Mouse (Mus musculus) testis, adult 2 months (tissue): ENCODE measurements around the gene Sez6l. TPM values are rescaled to one million over a fixed set of nuclear protein-coding genes. Genes with fewer than 3 reads are reported as not detected.

Experiments used
- H3K27ac ChIP-seq: fragments of 200-500 bp; 2 replicates; pipeline ENCODE4 v1.5.1; 2012; ENCODE audit warnings: low read depth, low read length; ENCODE audit not compliant: control insufficient read depth, insufficient read depth
- H3K27me3 ChIP-seq: fragments of 200-500 bp; 2 replicates; pipeline ENCODE4 v1.6.1; 2012; ENCODE audit warnings: mild to moderate bottlenecking, low read length, moderate library complexity; ENCODE audit not compliant: control insufficient read depth, insufficient read depth
- H3K36me3 ChIP-seq: fragments of 200-500 bp; 2 replicates; pipeline ENCODE4 v1.6.1; 2012; ENCODE audit warnings: mild to moderate bottlenecking, low read length; ENCODE audit not compliant: control insufficient read depth, insufficient read depth
- H3K4me1 ChIP-seq: fragments of 200-500 bp; 2 replicates; pipeline ENCODE4 v1.6.1; 2012; ENCODE audit warnings: low read length; ENCODE audit not compliant: control insufficient read depth, insufficient read depth
- H3K4me3 ChIP-seq: fragments of 200-500 bp; 2 replicates; pipeline ENCODE4 v1.5.1; 2012; ENCODE audit warnings: low read depth, mild to moderate bottlenecking, low read length, moderate library complexity, mixed read lengths; ENCODE audit not compliant: control insufficient read depth
- CTCF ChIP-seq: fragments of 200-500 bp; IDR thresholded peaks from 2 replicates; pipeline ENCODE4 v1.5.1; 2012; ENCODE audit warnings: low read depth, mild to moderate bottlenecking, inconsistent platforms, low read length, moderate library complexity; ENCODE audit not compliant: control insufficient read depth, insufficient read depth, insufficient replicate concordance
- POLR2A ChIP-seq: fragments of 200-500 bp; IDR thresholded peaks from 2 replicates; pipeline ENCODE4 v1.6.1; 2012; ENCODE audit warnings: low read depth, mild to moderate bottlenecking, inconsistent platforms, low read length, moderate library complexity; ENCODE audit not compliant: control insufficient read depth
- polyA plus RNA-seq: library from polyadenylated mRNA; depleted of rRNA; stranded (reverse); fragments of >200 nt; gene quantifications from 2 replicates; pipeline ENCODE4 v1.2.3, GENCODE M21; 2012

Gene Sez6l
- polyA plus RNA-seq, 1 experiment = 6.9 TPM

GRCm38 (mm10) chr5:112510351-112510750 is 66.6 kb downstream of the Sez6l start:
- TF ChIP-seq CTCF = no peak
- no peak for TF ChIP-seq POLR2A
- Histone ChIP-seq H3K27ac (no peak overlapping the region), H3K4me1 (no peaks in the 10 kb centered on the region), H3K27me3 (no peaks in the 10 kb centered on the region), H3K4me3 (no peak overlapping the region), H3K36me3 (no peaks in the 10 kb centered on the region)

DNA sequence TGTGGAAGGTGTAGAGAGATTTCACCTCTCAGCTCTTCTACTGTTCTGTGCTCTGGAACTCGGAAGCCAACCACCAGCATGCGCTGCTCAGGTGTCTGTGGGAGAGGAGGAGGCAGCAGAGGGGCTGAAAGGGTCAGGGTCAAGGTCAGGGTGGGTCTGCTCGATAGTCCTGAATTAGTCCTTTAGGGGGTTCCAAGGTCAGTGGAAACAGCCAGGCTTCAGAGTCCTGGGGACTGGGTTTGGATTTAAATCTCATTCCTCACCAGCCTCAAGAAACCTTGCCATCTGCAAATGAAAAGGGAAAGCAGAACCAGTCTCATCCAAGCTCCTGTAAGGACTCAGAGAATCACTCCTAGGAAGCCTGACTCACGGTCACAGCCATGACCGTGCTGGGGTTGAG is 67.1 kb downstream of the Sez6l start:
- H3K27ac ChIP-seq = no peak overlapping the region
- H3K4me1 ChIP-seq = no peaks in the 10 kb centered on the region
- TF ChIP-seq CTCF (no peak), POLR2A (no peak)
- no peak overlapping the region for H3K4me3 ChIP-seq
- no peaks in the 10 kb centered on the region for H3K36me3 ChIP-seq
- no peaks in the 10 kb centered on the region for H3K27me3 ChIP-seq

GRCm38 (mm10) chr5:112505595-112505994 is 71.4 kb downstream of the Sez6l start:
- Histone ChIP-seq H3K4me3 (no peak overlapping the region), H3K27ac (no peak overlapping the region), H3K27me3 (no peaks in the 10 kb centered on the region), H3K36me3 (no peaks in the 10 kb centered on the region), H3K4me1 (no peaks in the 10 kb centered on the region)
- TF ChIP-seq POLR2A (no peak), CTCF (no peak)

DNA sequence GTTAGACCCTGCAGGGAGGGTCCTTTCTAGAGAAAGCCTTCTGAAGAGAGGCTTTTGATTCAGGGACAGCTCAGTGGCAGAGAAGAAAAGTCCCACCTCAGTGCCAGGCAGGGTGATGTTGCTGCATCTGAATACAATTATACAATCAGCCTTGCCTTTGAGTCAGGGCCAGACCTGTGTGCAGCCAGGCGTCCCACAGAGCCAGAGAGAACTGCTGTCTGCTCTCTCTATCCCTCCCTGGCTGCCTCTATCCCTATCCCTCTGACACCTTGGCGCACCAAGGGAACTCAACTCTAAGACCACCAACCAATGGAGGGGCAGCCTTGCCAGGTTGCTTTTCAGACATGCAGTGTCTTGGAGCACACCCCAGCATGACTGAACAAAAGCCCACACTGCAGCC is 75.6 kb downstream of the Sez6l start:
- Histone ChIP-seq H3K4me1 (no peaks in the 10 kb centered on the region), H3K27ac (no peak overlapping the region), H3K27me3 (no peaks in the 10 kb centered on the region), H3K4me3 (no peak overlapping the region), H3K36me3 (no peaks in the 10 kb centered on the region)
- TF ChIP-seq POLR2A (no peak), CTCF (no peak)

DNA sequence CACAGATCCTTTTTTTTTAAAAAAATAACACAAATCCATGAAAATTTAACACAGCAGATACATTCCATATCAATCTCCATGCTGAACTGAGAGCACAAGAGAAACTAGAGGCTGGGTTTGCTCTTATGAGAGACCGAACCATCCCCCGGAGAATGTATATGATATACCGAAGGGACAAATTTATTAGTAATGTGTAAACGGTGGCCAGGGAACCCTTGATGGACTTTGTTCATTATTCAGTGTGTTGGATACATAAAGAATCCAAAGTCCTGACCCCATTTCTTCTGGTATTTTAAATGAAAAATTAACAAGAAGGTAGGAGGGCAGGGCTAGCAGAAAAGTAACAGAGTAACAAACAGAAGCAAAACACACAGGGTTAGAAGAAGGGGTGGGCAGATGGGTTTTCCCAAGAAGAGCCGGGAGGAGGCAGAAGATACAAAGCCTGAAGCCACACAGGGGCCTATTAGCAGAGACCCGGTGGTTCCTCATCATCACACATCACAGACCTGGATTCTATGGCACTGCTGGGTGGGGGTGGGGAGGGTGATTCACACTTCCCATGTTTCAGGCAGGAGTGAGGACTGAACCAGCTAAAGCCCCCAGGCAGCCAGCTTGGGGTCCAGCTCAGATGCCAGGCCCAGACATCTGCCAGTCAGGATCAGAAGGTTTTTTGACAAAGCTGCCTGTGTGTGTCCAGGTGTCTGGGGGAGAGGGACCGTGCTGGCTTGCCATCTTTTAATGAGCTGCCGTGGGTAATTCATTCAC is 76.9 kb downstream of the Sez6l start:
- Histone ChIP-seq H3K27me3 (no peaks in the 10 kb centered on the region), H3K36me3 (no peaks in the 10 kb centered on the region), H3K4me3 (no peak overlapping the region), H3K4me1 (no peaks in the 10 kb centered on the region), H3K27ac (no peak overlapping the region)
- no peak for TF ChIP-seq POLR2A
- TF ChIP-seq CTCF = no peak

- Histone ChIP-seq H3K27ac (no peak overlapping the region), H3K4me1 (no peaks in the 10 kb centered on the region), H3K36me3 (no peaks in the 10 kb centered on the region), H3K4me3 (no peak overlapping the region), H3K27me3 (no peaks in the 10 kb centered on the region)
- no peak for TF ChIP-seq POLR2A
- TF ChIP-seq CTCF = no peak
These were observed 77.8 kb downstream of the Sez6l start for GRCm38 (mm10) chr5:112498921-112499917.

GRCm38 (mm10) chr5:112496753-112497369 is 80.1 kb downstream of the Sez6l start:
- H3K4me1 ChIP-seq = peaks cover 6% of the 10 kb centered on the region
- H3K4me3 ChIP-seq = no peak overlapping the region
- H3K27ac ChIP-seq = no peak overlapping the region
- TF ChIP-seq POLR2A = no peak
- no peak for TF ChIP-seq CTCF
- no peaks in the 10 kb centered on the region for H3K27me3 ChIP-seq
- H3K36me3 ChIP-seq = no peaks in the 10 kb centered on the region
